Mouse (Mus musculus) spleen, adult 12 weeks (tissue): ENCODE measurements around the gene Pde4a.
"Not testable (repeated sequence)": the region's sequence is repeated elsewhere in the genome, so short reads cannot be mapped to it uniquely, and the experiment has no call there.

Source experiments
- DNase-seq: peaks from one replicate; pipeline ENCODE4 v3.0.0; 2022; ENCODE audit warnings: low spot score

The Pde4a gene

DNA sequence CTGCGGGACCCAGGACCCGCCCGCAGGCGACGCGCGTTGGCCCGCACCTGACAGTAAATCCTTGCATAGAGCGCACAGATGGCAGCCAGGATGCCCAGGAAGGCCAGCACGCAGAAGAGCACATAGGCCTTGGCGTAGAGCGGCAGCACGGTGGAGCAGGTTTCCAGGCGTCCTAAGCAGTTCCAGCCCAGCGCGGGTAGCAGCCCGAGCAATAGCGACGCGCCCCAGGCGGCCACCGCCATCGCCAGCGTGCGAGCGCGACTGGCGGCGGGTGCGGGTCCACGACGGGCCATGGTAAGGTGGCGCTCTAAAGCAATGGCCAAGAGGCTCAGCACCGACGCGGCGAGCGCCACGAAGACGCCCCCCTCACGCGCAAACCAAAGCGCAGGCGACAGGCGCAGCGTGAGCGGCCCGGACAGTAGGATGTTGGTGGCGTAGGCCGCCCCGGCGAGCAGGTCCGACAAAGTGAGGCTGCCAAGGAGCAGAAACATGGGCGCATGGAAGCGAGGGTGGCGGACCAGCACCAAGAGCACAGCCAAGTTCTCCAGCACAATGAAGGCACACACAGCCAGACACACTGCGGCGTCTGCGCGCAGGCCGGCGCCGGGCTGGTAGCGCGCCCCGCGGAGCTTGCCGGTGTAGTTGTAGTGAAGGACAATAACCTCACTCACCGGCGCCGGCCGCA is 79.1 kb downstream of the Pde4a start:
- DNase-seq, result no peak

DNA sequence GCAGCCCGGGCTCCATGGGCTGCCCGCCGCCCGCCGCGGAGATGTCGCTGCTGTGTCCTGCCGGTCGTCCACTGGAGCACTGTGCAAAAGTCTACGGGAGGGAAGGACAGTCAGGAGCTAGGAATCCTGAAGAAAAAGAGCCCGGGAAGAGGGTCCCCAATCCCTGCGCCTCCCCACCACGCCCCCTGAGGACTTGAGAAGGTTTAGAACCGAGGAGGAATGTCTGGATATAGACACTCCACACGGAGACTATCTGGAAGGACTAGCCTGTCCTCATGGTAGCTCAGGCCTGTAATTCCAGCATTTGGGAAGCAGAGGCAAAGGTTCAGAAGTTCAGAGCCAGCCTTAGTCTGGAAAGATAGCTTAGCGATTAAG is 79.6 kb downstream of the Pde4a start:
- no peak for DNase-seq

DNA sequence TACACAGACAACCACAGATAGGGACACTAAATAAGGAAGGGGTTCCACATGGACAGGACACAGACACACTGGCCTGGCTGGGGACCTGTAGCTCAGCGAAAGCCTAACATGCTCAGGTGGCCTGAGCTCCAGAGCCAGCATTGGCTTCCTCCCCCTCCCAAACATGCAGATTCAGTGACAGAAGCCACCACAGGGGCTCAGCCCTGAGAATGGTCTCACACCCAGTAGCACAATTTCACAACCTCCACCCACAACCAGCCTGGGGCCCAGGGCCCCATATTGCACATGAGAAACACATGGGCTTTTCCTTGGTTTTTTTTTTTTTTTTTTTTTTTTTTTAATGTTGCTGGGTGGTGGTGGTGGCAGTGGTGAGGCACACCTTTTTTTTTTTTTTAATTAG is 80.8 kb downstream of the Pde4a start:
- DNase-seq, result no peak

DNA sequence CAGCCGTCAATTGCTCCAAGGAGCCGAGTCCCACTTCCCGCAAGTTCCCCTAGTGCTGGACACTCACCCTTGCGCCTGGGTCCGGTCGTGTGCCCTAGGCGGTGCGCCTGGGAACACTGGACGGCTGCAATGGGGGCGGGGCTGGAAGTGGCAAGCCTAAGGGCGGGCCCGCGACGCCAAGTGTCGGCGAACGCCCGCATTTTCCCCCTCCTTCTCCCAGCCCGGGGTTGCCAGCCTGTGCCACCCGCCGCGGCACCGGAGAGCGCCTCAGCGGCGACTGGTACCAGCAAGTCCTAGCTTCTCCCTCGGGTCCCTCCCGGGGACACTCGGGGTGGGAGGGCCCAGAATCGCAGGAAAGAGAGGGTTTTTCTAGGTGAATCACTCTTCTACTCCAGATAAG is 82.8 kb downstream of the Pde4a start, which contains the start of gene S1pr5:
Gene S1pr5, minus strand, starts transcription at position 118 of the 400 bp plus-strand sequence.
- DNase-seq, result no peak

DNA sequence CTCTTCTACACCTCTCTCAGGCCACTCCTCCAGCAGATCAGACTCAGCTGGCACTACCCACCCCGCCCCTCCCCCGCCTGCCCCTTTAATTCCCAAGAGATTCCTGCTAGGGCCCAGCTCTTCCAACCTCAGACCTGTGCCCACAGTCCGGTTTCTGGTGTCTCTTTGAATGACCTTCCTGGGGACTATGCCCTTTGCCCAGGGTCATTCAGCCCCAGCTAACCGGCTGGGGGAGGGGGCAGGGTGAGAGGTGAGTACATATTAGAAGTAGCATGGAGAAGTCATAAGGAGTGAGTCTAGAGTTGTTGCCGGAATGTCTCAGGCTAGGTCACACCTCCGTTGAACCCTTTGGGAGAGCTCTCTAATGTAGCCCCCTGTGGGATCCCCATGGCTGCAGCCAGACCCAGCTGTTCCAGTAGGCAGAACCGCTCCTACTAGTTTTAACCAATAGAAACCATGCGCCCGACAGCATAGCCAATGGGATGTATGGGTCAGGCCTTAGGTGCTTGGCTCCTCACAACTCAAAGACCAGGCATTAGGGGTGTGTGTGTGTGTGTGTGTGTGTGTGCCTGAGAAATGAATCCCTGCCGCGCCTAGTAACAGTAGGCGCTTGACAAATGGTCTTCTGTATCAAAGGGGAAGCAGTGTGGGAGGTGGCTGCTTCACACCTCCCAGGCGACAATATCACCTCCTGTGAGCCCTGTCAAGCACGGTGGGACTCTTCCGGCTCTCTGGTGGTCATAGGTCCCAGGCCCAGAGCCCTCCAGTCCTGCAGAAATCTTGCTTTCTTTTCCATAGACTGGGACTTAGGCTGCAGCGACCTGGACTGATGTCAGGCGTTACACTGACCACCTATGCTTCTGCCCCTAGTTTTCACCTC is 84.4 kb downstream of the Pde4a start:
- no peak for DNase-seq

DNA sequence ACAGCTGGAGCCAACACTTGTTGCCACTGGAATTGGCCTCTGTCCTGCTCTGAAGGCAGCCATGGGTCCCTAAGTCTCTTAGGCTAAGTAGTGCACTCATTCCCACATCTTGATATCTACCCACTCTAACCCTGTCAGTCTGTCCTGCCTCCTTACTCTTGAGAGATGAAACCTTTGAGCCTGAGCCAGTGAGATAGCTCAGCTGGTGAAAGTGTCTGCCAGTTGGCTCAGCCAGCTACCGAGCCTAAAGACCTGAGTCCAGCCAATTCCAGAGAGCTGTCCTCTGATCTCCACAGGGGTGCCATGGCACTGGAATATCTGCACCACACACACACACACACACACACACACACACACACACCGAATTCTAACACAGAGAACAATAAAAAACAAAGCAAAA is 85.0 kb downstream of the Pde4a start:
- no peak for DNase-seq

DNA sequence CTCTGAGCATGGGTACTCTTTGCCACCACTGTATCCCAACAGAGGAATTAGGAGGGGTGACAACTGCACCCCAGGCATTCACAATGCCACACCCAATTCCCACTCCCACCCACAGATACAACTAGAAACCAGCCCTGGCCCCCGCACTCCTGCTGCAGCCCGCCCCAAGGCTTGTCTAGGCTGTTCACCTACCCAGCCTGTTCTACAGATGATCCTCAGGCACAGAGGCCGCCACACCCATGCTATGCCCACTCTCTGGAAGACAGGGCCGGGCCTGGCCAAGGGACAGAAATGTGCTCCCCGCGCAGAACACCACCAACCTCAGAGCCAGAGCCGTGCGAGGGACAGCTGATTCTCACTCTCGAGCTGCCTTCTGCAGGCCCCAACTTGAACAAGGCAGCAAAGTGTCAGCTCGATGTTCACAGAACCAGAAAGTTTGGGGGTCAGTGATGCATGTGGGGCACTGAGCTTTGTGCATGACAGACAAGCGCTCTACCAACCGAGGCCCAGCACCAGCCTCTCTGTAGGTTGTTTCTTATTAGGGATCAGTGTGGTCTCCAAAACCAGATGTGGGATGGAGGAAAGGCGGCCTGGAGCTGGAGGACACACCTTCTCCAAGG is 85.7 kb downstream of the Pde4a start:
- no peak for DNase-seq

DNA sequence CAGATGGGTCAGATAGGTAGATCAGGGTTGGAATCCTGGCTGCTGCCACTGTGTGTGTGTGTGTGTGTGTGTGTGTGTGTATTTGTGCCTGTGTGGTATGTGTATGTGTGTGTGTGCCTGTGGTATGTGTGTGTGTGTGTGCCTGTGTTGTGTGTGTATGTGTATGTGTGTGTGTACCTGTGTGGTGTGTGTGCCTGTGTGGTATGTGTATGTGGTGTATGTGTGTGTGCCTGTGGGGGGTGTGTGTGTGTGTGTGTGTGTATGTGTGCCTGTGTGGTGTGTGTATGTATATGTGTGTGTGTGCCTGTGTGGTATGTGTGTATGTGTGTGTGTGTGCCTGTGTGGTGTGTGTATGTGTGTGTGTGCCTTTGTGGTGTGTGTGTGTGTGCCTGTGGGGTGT is 89.2 kb downstream of the Pde4a start:
- DNase-seq, result no peak

DNA sequence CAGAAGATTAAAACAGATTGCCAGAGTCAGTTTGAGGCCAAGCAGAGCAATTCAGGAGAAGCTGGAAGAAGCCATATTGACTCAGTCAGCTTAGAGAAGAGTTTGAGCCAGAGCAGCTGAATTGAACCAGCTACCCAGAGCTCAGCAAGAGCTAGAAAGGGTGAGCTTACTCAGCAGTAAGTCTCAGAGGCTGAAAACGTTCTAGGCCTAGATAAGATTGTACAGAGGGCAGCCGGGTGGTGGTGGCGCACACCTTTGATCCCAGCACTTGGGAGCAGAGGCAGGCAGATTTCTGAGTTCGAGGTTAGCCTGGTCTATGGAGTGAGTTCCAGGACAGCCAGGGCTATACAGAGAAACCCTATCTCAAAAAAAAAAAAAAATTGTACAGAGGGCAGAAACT is 90.8 kb downstream of the Pde4a start:
- DNase-seq, result not testable (repeated sequence)

DNA sequence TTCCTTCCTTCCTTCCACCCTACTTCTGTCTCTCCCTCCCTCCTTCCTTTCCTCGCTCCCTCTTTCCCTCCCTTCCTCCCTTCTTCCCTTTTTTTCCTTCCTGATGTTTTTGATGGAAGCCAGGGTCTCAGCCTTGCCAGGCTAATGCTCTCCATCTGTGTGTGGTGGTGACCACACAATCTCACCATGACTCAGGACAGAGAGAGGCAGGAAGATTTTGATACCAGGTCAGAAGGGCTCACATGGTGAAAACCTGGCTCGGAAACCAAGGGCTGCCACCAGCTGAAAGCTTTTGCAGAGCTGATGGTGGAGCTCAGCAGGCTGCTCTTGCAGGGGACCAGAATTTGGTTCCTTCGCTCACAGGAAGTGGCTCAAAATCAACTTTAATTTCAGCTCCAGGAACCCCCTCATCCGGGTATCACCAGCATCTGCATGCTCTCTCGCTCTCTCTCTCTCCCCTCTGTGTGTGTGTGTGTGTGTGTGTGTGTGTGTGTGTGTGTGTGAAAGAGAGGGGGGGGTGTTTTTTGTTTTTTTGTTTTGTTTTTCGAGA is 95.1 kb downstream of the Pde4a start:
- DNase-seq, result no peak

DNA sequence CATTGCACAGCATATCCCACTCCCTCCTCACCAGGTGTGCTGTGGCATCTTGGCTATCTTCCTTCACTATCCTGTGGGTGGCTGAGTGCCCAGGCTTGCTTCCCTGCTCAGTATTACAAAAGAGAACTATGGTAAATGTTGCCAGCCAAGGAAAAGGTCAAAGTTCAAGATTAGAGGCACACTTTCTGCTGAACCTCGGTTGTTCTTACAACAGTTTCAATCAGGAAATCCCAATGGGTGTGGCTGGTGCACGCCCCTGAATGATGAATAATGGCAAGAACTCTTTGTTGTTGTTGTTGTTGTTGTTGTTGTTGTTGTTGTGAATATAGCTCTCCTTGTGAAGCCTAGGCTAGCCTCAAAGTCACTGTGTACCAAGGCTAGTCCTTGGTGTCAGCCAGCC is 96.3 kb downstream of the Pde4a start:
- no peak for DNase-seq
